Mouse (Mus musculus) olfactory bulb, adult 2 months (tissue): ENCODE measurements around the gene Aldh1a3.

Experiments
- CTCF ChIP-seq: fragments of 200-500 bp; IDR thresholded peaks from 2 replicates; pipeline ENCODE4 v1.5.1; 2012; ENCODE audit warnings: low read depth, mild to moderate bottlenecking, low read length, moderate library complexity; ENCODE audit not compliant: insufficient read depth
- POLR2A ChIP-seq: fragments of 200-500 bp; IDR thresholded peaks from 2 replicates; pipeline ENCODE4 v1.6.1; 2012; ENCODE audit warnings: mild to moderate bottlenecking, low read depth, low read length, moderate library complexity; ENCODE audit not compliant: insufficient read depth

DNA sequence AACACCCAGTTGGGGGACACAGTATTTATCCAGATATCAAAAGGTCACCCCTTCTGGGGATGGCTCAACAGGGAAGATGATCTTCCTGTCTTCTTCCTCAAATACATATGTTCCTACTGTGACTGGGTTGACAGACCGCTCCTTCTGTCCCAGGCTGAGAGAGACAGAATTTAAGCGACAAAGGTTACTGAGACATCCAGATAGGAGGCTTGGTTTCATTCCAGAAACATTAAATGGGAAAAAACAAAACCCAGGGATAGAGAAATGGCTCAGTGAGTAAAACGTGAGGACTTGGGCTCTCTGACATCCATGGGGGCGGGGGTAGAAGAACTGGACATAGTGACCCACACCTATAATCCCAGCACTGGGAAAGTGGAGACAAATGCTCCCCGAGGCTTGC is 24.4 kb downstream of the Aldh1a3 start:
- TF ChIP-seq POLR2A, result no peak
- TF ChIP-seq CTCF, result no peak
